Mouse (Mus musculus): Measurements from ENCODE around the gene Hist2h2ac.
A peak's percentile ranks its signal among the peaks of the same experiment; 100 is the strongest.
"Not testable (repeated sequence)": the region's sequence is repeated elsewhere in the genome, so short reads cannot be mapped to it uniquely, and the experiment has no call there.

The Hist2h2ac gene

GRCm38 (mm10) chr3:96179531-96179930 is 41.1 kb downstream of the Hist2h2ac start:
- no peak for DNase-seq

- no peak for DNase-seq
These were observed 41.8 kb downstream of the Hist2h2ac start for GRCm38 (mm10) chr3:96178902-96179301.

GRCm38 (mm10) chr3:96178427-96178826 is 42.3 kb downstream of the Hist2h2ac start:
- DNase-seq: no peak

- DNase-seq: no peak
These were observed 45.4 kb downstream of the Hist2h2ac start for GRCm38 (mm10) chr3:96175251-96175650.

- DNase-seq: not testable (repeated sequence)
These were observed 46.6 kb downstream of the Hist2h2ac start for GRCm38 (mm10) chr3:96174042-96174441.

GRCm38 (mm10) chr3:96173185-96173584 is 47.5 kb downstream of the Hist2h2ac start:
- DNase-seq: no peak

- peak; percentile 81 to 85 for DNase-seq
These were observed 48.2 kb downstream of the Hist2h2ac start, which contains the start of gene Sf3b4 for GRCm38 (mm10) chr3:96172197-96173178. Sf3b4 (plus strand) TSS chr3:96172332.

- DNase-seq: no peak
These were observed 49.0 kb downstream of the Hist2h2ac start for GRCm38 (mm10) chr3:96171583-96172196.

GRCm38 (mm10) chr3:96170976-96171545 is 49.6 kb downstream of the Hist2h2ac start:
- DNase-seq: no peak

Data from kidney, adult 8-10 months (tissue).